Mouse (Mus musculus) hindlimb bud, embryonic 11.5 days (tissue): ENCODE measurements around the gene H2al1c.
"Not testable (repeated sequence)": the region's sequence is repeated elsewhere in the genome, so short reads cannot be mapped to it uniquely, and the experiment has no call there.

Experiments used
- DNase-seq: peaks from one replicate; pipeline ENCODE4 v3.0.0-alpha.2; 2012; ENCODE audit warnings: low read depth, low spot score; ENCODE audit errors: extremely low spot score

Gene H2al1c

DNA sequence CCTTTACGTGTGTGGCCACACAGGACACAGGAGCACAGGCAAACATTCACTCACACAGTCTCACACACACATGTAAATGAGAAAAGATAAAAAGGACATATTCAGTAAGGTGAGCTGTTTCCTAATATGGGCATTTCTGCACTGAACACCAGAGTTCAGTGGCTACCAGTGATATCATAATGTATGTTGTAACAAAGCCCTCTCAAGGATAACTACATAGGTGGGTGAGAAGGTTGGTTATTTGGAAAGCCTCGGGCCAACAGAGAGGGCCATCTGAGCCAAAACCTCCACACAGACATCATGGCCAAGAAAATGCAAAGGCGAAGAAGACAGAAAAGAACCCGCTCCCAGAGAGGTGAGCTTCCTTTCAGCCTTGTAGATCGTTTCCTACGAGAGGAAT lies at the start of gene H2al1c:
TSS of gene H2al1c (plus strand) at position 301 of the 400 bp plus-strand sequence.
- not testable (repeated sequence) for DNase-seq

DNA sequence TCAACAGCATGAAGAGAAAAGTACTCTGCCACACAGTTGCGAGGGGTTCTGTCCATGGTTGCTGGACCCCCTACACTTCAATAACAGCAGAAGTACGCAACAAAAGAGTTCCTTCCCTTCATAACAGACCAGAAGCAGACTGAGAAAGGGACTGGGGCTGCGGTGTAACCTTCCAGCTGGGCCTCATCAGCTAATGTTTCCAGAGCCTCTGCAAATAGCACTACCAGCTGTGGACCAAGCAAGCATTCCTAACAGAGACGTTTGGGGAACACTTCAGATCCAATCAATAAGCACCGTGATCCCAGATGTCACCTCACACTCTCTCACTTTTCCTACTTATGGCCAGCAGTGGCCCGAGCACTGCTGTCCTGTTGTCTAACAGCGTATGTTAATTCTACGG lies 40.5 kb upstream of the H2al1c start:
- DNase-seq = no peak

DNA sequence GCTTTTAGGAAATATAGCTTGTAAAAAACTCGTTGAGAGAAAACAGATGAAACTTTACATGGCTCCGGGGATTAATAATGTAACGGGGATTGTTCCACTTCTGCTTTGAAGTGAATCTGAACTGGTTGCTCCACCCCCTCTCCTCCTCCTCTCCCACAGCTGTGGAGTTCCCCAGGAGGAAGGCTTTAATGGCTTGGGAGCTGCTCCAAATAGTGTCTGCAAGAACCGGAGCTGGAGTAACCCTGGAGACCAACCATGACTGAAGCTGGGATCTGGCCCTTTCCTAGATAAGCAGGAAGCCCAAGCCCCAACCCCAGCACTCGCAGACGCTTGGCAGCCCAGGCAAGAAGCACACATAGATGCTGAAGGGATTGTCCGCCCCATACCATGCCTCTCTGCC lies 37.7 kb upstream of the H2al1c start:
- no peak for DNase-seq

DNA sequence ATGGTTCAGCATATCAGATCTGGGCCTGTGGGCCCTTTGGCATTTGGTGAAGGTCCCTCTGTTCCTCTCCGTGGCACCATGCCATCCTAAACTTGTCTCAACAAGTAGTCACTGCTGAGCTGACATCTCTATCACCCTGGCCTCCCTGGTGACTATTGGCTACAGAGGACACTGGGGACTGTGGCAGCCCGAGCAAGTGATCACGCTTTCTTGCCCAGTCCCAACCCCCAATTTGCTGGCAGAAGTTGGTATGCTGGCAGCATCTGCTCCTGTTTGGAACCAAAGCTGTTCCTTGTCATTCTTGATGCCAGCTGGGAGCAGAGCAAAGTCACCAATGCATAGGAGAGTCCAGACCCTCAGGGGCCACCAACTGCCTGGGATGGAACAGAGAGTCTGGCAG lies 36.4 kb upstream of the H2al1c start:
- no peak for DNase-seq

DNA sequence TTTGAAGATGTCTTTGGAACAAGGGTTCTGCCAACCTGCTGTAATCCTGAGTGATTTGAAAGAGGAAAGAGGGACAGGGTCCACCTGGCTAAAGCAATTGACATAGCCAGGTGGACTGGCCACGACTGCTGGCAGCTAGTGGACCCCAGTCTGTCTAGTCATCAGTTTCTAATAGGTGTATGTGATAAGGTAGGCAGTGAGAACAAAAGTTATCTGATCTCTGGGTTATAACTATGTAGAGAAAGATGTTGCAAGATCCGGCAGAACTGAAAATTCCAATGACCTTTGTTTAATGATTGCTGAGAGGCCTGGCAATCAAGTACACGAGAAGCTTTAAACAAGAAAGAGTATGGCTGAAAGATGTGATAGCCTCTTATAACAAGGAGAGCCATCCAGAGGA lies 32.3 kb upstream of the H2al1c start:
- no peak for DNase-seq

DNA sequence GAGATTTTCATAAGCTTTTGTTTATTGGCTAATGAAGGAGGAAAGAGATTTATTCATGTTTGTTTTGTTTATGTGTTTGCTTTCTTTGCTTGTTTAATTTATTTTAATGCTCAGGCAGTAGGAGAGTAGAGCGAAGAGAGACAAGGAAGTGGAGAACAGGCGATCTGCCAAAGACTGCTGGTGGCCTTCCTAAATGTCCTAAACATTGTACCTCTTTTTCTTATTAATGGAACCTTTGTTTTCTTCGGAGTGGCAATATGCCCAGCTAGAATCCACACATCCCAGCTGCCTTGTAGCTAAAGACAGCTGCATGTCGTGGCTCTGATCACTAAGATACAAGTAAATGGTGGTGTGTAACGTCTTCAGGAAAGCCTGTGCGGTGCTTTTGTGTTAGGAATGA lies 28.4 kb upstream of the H2al1c start:
- no peak for DNase-seq

DNA sequence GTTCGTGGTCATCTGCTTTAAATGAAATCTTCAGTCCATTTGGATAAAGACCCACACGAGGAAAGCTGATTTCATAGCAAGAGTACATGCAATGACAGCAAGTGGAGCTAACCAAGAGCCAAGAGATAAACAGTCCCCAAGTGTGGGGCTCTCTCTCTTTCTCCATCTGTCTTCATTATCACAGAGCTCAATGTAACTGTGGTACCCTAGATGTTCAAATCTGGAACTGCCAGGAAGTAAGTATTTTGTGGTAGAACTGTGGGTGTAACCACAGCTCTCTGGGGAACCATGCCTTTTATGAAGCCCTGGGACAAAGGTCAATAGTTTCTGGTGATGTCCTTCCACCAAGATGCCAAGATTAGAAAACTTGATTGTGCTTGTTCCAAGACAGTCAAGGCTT lies 24.7 kb upstream of the H2al1c start:
- DNase-seq = no peak

DNA sequence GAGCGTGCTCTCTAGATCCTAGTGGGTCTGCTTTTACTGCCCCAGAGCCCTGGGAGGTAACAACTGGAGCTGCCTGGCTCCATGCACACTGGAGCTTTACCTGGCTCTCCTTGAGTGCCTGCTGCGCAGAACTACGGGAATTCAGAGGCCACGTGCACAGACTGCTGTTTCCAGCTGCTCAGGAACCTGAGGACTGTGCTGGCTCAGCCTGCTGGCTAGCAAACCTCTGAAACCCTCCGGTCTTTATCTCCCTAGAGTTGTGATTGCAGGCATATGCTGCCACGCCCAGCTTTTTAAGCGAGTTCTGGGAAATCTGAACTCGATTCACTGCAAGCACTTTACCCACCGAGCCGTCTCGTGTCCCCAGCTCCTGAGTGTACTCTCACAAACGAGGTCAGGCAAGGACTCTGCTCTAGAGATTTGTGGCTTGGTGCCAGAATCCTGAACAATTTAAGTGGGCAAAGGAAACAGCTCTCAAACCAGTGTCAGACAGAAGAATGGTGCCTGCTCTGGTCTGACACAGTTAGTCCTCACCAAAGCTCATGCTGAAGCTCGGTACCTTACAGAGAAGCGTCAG lies 17.1 kb upstream of the H2al1c start:
- DNase-seq = no peak

DNA sequence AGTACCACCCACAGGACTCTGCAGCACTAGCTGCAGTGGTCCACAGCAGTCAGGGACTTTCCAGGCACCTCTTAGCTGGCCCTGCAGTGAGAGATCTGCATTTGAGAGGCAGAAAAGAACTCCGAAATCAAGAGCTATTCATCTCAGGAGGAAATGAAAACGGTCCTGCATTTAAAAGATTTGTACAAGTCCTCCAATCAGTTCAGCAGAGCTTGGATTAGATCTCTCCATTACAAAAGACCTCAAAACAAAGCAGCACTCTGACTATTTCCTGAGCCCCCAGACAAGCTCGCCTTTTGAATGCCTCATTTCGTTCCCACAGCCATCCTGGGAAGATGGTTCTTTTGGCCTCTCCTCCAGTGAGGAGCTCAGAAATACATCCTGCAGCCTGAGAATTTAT lies 16.2 kb upstream of the H2al1c start:
- no peak for DNase-seq

DNA sequence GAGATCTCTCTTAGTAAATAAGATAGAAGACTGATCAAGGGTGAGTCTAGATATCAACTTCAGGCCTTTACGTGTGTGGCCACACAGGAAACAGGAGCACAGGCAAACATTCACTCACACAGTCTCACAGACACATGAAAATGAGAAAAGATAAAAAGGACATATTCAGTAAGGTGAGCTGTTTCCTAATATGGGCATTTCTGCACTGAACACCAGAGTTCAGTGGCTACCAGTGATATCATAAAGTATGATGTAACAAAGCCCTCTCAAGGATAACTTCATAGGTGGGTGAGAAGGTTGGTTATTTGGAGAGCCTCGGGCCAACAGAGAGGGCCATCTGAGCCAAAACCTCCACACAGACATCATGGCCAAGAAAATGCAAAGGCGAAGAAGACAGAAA lies 6.5 kb upstream of the H2al1c start, which contains the start of gene H2al1a:
TSS of gene H2al1a (plus strand) at position 301 of the 400 bp plus-strand sequence.
- DNase-seq = not testable (repeated sequence)

DNA sequence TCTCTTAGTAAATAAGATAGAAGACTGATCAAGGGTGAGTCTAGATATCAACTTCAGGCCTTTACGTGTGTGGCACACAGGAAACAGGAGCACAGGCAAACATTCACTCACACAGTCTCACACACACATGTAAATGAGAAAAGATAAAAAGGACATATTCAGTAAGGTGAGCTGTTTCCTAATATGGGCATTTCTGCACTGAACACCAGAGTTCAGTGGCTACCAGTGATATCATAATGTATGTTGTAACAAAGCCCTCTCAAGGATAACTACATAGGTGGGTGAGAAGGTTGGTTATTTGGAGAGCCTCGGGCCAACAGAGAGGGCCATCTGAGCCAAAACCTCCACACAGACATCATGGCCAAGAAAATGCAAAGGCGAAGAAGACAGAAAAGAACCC lies 3.3 kb upstream of the H2al1c start, which contains the start of gene H2al1b:
TSS of gene H2al1b (plus strand) at position 301 of the 400 bp plus-strand sequence.
- not testable (repeated sequence) for DNase-seq

DNA sequence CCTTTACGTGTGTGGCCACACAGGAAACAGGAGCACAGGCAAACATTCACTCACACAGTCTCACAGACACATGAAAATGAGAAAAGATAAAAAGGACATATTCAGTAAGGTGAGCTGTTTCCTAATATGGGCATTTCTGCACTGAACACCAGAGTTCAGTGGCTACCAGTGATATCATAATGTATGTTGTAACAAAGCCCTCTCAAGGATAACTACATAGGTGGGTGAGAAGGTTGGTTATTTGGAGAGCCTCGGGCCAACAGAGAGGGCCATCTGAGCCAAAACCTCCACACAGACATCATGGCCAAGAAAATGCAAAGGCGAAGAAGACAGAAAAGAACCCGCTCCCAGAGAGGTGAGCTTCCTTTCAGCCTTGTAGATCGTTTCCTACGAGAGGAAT lies 3.1 kb downstream of the H2al1c start, which contains the start of gene H2al1d:
TSS of gene H2al1d (plus strand) at position 301 of the 400 bp plus-strand sequence.
- not testable (repeated sequence) for DNase-seq

DNA sequence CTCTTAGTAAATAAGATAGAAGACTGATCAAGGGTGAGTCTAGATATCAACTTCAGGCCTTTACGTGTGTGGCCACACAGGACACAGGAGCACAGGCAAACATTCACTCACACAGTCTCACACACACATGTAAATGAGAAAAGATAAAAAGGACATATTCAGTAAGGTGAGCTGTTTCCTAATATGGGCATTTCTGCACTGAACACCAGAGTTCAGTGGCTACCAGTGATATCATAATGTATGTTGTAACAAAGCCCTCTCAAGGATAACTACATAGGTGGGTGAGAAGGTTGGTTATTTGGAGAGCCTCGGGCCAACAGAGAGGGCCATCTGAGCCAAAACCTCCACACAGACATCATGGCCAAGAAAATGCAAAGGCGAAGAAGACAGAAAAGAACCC lies 6.2 kb downstream of the H2al1c start, which contains the start of gene H2al1e:
TSS of gene H2al1e (plus strand) at position 301 of the 400 bp plus-strand sequence.
- DNase-seq = not testable (repeated sequence)

DNA sequence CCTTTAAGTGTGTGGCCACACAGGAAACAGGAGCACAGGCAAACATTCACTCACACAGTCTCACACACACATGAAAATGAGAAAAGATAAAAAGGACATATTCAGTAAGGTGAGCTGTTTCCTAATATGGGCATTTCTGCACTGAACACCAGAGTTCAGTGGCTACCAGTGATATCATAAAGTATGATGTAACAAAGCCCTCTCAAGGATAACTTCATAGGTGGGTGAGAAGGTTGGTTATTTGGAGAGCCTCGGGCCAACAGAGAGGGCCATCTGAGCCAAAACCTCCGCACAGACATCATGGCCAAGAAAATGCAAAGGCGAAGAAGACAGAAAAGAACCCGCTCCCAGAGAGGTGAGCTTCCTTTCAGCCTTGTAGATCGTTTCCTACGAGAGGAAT lies 9.4 kb downstream of the H2al1c start, which contains the start of gene H2al1f:
TSS of gene H2al1f (plus strand) at position 301 of the 400 bp plus-strand sequence.
- DNase-seq = not testable (repeated sequence)

DNA sequence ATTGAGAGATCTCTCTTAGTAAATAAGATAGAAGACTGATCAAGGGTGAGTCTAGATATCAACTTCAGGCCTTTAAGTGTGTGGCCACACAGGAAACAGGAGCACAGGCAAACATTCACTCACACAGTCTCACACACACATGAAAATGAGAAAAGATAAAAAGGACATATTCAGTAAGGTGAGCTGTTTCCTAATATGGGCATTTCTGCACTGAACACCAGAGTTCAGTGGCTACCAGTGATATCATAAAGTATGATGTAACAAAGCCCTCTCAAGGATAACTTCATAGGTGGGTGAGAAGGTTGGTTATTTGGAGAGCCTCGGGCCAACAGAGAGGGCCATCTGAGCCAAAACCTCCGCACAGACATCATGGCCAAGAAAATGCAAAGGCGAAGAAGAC lies 12.5 kb downstream of the H2al1c start, which contains the start of gene H2al1g:
TSS of gene H2al1g (plus strand) at position 301 of the 400 bp plus-strand sequence.
- DNase-seq = not testable (repeated sequence)

DNA sequence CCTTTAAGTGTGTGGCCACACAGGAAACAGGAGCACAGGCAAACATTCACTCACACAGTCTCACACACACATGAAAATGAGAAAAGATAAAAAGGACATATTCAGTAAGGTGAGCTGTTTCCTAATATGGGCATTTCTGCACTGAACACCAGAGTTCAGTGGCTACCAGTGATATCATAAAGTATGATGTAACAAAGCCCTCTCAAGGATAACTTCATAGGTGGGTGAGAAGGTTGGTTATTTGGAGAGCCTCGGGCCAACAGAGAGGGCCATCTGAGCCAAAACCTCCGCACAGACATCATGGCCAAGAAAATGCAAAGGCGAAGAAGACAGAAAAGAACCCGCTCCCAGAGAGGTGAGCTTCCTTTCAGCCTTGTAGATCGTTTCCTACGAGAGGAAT lies 15.7 kb downstream of the H2al1c start, which contains the start of gene H2al1h:
TSS of gene H2al1h (plus strand) at position 301 of the 400 bp plus-strand sequence.
- not testable (repeated sequence) for DNase-seq

DNA sequence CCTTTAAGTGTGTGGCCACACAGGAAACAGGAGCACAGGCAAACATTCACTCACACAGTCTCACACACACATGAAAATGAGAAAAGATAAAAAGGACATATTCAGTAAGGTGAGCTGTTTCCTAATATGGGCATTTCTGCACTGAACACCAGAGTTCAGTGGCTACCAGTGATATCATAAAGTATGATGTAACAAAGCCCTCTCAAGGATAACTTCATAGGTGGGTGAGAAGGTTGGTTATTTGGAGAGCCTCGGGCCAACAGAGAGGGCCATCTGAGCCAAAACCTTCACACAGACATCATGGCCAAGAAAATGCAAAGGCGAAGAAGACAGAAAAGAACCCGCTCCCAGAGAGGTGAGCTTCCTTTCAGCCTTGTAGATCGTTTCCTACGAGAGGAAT lies 18.9 kb downstream of the H2al1c start, which contains the start of gene H2al1i:
TSS of gene H2al1i (plus strand) at position 301 of the 400 bp plus-strand sequence.
- not testable (repeated sequence) for DNase-seq

DNA sequence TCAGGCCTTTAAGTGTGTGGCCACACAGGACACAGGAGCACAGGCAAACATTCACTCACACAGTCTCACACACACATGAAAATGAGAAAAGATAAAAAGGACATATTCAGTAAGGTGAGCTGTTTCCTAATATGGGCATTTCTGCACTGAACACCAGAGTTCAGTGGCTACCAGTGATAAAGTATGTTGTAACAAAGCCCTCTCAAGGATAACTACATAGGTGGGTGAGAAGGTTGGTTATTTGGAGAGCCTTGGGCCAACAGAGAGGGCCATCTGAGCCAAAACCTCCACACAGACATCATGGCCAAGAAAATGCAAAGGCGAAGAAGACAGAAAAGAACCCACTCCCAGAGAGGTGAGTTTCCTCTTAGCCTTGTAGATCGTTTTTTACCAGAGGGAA lies 22.1 kb downstream of the H2al1c start, which contains the start of gene H2al1j:
TSS of gene H2al1j (plus strand) at position 301 of the 400 bp plus-strand sequence.
- not testable (repeated sequence) for DNase-seq

DNA sequence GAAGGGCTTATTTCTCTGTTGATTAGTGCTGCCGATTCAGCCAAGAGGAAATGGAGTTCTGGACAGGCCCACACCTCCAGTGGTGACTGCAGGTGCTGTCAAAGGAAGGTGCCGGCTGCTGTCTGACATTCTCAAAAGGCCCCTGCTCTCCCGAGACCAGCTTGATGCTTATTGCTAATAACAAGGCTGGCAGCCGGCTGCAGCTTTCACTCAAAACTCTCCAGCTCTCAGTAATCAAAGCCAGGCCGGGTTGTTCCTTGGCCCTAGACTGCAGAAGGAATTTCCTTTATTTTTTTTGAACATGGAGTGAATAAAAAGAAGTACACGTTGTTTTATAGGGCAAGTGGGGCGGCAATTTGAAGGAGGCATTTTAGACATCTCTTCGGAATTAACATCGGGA lies 40.3 kb downstream of the H2al1c start:
- no peak for DNase-seq

DNA sequence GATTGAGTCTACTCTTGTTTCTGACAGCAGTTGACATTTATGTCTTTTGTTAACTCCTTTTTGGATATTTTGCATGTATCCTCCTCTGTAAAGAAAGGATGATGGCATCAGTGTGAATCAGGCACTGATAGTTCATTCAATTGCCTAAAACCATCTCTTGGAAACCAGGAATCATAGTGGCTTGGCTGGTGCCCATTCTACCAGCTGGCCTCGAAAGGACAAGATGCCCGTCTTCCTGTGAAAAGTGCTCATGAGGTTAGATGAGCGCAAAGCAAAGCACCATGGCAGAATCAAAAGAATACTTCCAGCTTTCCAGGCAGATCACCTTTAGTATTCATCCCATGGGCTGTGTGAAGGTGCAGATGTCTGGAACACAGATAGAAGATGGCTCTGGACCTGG lies 41.3 kb downstream of the H2al1c start:
- DNase-seq = no peak
